Mouse (Mus musculus) MEL (cell line): ENCODE results near the gene Uap1. TPM values are rescaled to one million over a fixed set of nuclear protein-coding genes. Genes with fewer than 3 reads are reported as not detected.

ENCODE experiments used
- DNase-seq: peaks from one replicate; pipeline ENCODE4 v3.0.0; 2011; ENCODE audit warnings: low read depth, low spot score
- H3K27ac ChIP-seq: 2 replicates; pipeline ENCODE4 v1.5.1; 2012; ENCODE audit warnings: low read depth, mild to moderate bottlenecking, control low read depth, low read length, moderate library complexity; ENCODE audit not compliant: control insufficient read depth
- H3K27me3 ChIP-seq, 2 experiments: fragments of 150-350 bp in 1 of 2; sonication (generic) in 1 of 2; 2 replicates each; pipeline ENCODE4 v1.6.1; 2012; ENCODE audit warnings: low read length in 2 of 2, mild to moderate bottlenecking in 2 of 2, improper control_type of control experiment in 1 of 2, moderate library complexity in 1 of 2; ENCODE audit not compliant: insufficient read depth in 2 of 2, control insufficient read depth in 1 of 2
- H3K36me3 ChIP-seq, 2 experiments: 2 replicates each; pipeline ENCODE4 v1.6.1; 2012 to 2014; ENCODE audit warnings: low read length in 2 of 2, improper control_type of control experiment in 1 of 2, inconsistent platforms in 1 of 2, mild to moderate bottlenecking in 1 of 2; ENCODE audit not compliant: insufficient read depth in 2 of 2, control insufficient read depth in 1 of 2
- H3K4me1 ChIP-seq, 2 experiments: fragments of 150-350 bp in 1 of 2; sonication (generic) in 1 of 2; 2 replicates each; pipeline ENCODE4 v1.6.1; 2012; ENCODE audit warnings: low read length in 2 of 2, improper control_type of control experiment in 1 of 2, mild to moderate bottlenecking in 1 of 2; ENCODE audit not compliant: insufficient read depth in 2 of 2, control insufficient read depth in 1 of 2
- H3K4me3 ChIP-seq, 2 experiments: fragments of 150-350 bp in 1 of 2; sonication (generic) in 1 of 2; 2 replicates each; pipeline ENCODE4 v1.5.1; 2012; ENCODE audit warnings: low read depth in 2 of 2, low read length in 2 of 2, mild to moderate bottlenecking in 2 of 2, moderate library complexity in 2 of 2, control low read depth in 1 of 2, improper control_type of control experiment in 1 of 2; ENCODE audit not compliant: control insufficient read depth in 1 of 2, insufficient read depth in 1 of 2
- H3K79me2 ChIP-seq: 2 replicates; pipeline ENCODE4 v1.6.1; 2012; ENCODE audit warnings: mild to moderate bottlenecking, low read length, moderate library complexity; ENCODE audit not compliant: control insufficient read depth, poor library complexity, insufficient read depth
- H3K9ac ChIP-seq: 2 replicates; pipeline ENCODE4 v1.6.1; 2012; ENCODE audit warnings: low read depth, mild to moderate bottlenecking, control low read depth, low read length, moderate library complexity; ENCODE audit not compliant: control insufficient read depth, poor library complexity, severe bottlenecking
- H3K9me3 ChIP-seq: fragments of 150-350 bp; sonication (generic); replicated peaks from 2 replicates; pipeline ENCODE4 v1.6.1; 2012; ENCODE audit warnings: mild to moderate bottlenecking, low read length, improper control_type of control experiment, moderate library complexity; ENCODE audit not compliant: insufficient read depth
- CHD1 ChIP-seq: IDR thresholded peaks from 2 replicates; pipeline ENCODE4 v1.6.1; 2012; ENCODE audit warnings: low read depth, mild to moderate bottlenecking, inconsistent platforms, low read length, improper control_type of control experiment
- CHD2 ChIP-seq: IDR thresholded peaks from 2 replicates; pipeline ENCODE4 v1.6.1; 2011; ENCODE audit warnings: low read length, improper control_type of control experiment
- CTCF ChIP-seq, 3 experiments: IDR thresholded peaks in 2 of 3; conservative IDR thresholded peaks in 1 of 3; 2 replicates each; pipeline ENCODE4 v1.5.1; 2011 to 2012; ENCODE audit warnings: low read length in 3 of 3, low read depth in 2 of 3, mild to moderate bottlenecking in 2 of 3, improper control_type of control experiment in 1 of 3, inconsistent platforms in 1 of 3, mixed read lengths in 1 of 3, moderate library complexity in 1 of 3; ENCODE audit not compliant: control insufficient read depth in 1 of 3, insufficient read depth in 1 of 3, poor library complexity in 1 of 3, severe bottlenecking in 1 of 3
- E2F4 ChIP-seq: IDR thresholded peaks from 2 replicates; pipeline ENCODE4 v1.6.1; 2011; ENCODE audit warnings: low read depth, low read length, improper control_type of control experiment, borderline replicate concordance
- ELF1 ChIP-seq: IDR thresholded peaks from 2 replicates; pipeline ENCODE4 v1.6.1; 2014; ENCODE audit warnings: low read depth, mild to moderate bottlenecking, inconsistent platforms, low read length, improper control_type of control experiment, moderate library complexity
- EP300 ChIP-seq, 2 experiments: IDR thresholded peaks; 2 replicates each; pipeline ENCODE4 v1.6.1; 2011; ENCODE audit warnings: improper control_type of control experiment in 2 of 2, low read length in 2 of 2, low read depth in 1 of 2, mild to moderate bottlenecking in 1 of 2
- ETS1 ChIP-seq: IDR thresholded peaks from 2 replicates; pipeline ENCODE4 v1.6.1; 2012; ENCODE audit warnings: low read depth, mild to moderate bottlenecking, inconsistent platforms, low read length, improper control_type of control experiment, moderate library complexity
- GABPA ChIP-seq: IDR thresholded peaks from 2 replicates; pipeline ENCODE4 v1.6.1; 2012; ENCODE audit warnings: low read depth, mild to moderate bottlenecking, inconsistent platforms, low read length, improper control_type of control experiment, moderate library complexity
- HCFC1 ChIP-seq: IDR thresholded peaks from 2 replicates; pipeline ENCODE4 v1.6.1; 2012; ENCODE audit warnings: low read depth, mild to moderate bottlenecking, inconsistent platforms, low read length, improper control_type of control experiment, moderate library complexity
- JUND ChIP-seq: IDR thresholded peaks from 2 replicates; pipeline ENCODE4 v1.6.1; 2011; ENCODE audit warnings: low read depth, mild to moderate bottlenecking, improper control_type of control experiment, low read length
- KAT2A ChIP-seq: conservative IDR thresholded peaks from 2 replicates; pipeline ENCODE4 v1.6.1; 2012; ENCODE audit warnings: low read depth, low read length, improper control_type of control experiment, inconsistent platforms
- MAFK ChIP-seq: IDR thresholded peaks from 2 replicates; pipeline ENCODE4 v1.6.1; 2011; ENCODE audit warnings: low read depth, mild to moderate bottlenecking, low read length, improper control_type of control experiment, borderline replicate concordance
- MAX ChIP-seq: IDR thresholded peaks from 2 replicates; pipeline ENCODE4 v1.6.1; 2011; ENCODE audit warnings: low read length, improper control_type of control experiment
- MAZ ChIP-seq: IDR thresholded peaks from 2 replicates; pipeline ENCODE4 v1.6.1; 2012; ENCODE audit warnings: low read depth, mild to moderate bottlenecking, inconsistent platforms, low read length, improper control_type of control experiment
- MYC ChIP-seq: IDR thresholded peaks from 2 replicates; pipeline ENCODE4 v1.6.1; 2011; ENCODE audit warnings: low read depth, mild to moderate bottlenecking, low read length, improper control_type of control experiment, moderate library complexity
- NELFE ChIP-seq: IDR thresholded peaks from 2 replicates; pipeline ENCODE4 v1.6.1; 2011; ENCODE audit warnings: low read depth, low read length, improper control_type of control experiment
- NRF1 ChIP-seq: IDR thresholded peaks from 2 replicates; pipeline ENCODE4 v1.6.1; 2014; ENCODE audit warnings: low read depth, mild to moderate bottlenecking, inconsistent platforms, low read length, improper control_type of control experiment, moderate library complexity; ENCODE audit not compliant: poor library complexity, insufficient read depth, severe bottlenecking
- POLR2A ChIP-seq, 2 experiments: IDR thresholded peaks; 2 replicates each; pipeline ENCODE4 v1.6.1; 2011 to 2012; ENCODE audit warnings: low read length in 2 of 2, mild to moderate bottlenecking in 2 of 2, control low read depth in 1 of 2, improper control_type of control experiment in 1 of 2, low read depth in 1 of 2, moderate library complexity in 1 of 2; ENCODE audit not compliant: control insufficient read depth in 1 of 2, insufficient read depth in 1 of 2, poor library complexity in 1 of 2
- POLR2AphosphoS2 ChIP-seq: IDR thresholded peaks from 2 replicates; pipeline ENCODE4 v1.6.1; 2011; ENCODE audit warnings: low read length, improper control_type of control experiment
- POLR2AphosphoS5 ChIP-seq: IDR thresholded peaks from 2 replicates; pipeline ENCODE4 v1.6.1; 2012; ENCODE audit warnings: low read depth, borderline replicate concordance, mild to moderate bottlenecking, inconsistent platforms, low read length, moderate library complexity, mixed read lengths
- RAD21 ChIP-seq: IDR thresholded peaks from 2 replicates; pipeline ENCODE4 v1.6.1; 2011; ENCODE audit warnings: mild to moderate bottlenecking, low read depth, low read length, improper control_type of control experiment
- RCOR1 ChIP-seq: IDR thresholded peaks from 2 replicates; pipeline ENCODE4 v1.6.1; 2012; ENCODE audit warnings: low read depth, mild to moderate bottlenecking, inconsistent platforms, low read length, improper control_type of control experiment
- SIN3A ChIP-seq: IDR thresholded peaks from 2 replicates; pipeline ENCODE4 v1.6.1; 2012; ENCODE audit warnings: low read length, improper control_type of control experiment, inconsistent platforms
- SMC3 ChIP-seq: IDR thresholded peaks from 2 replicates; pipeline ENCODE4 v1.6.1; 2011; ENCODE audit warnings: low read depth, low read length, improper control_type of control experiment
- TAL1 ChIP-seq: IDR thresholded peaks from 2 replicates; pipeline ENCODE4 v1.6.1; 2012; ENCODE audit warnings: mild to moderate bottlenecking, inconsistent platforms, low read length, moderate library complexity, mixed read lengths
- TBP ChIP-seq: IDR thresholded peaks from 2 replicates; pipeline ENCODE4 v1.8.0; 2011; ENCODE audit warnings: low read depth, low read length, improper control_type of control experiment
- TCF12 ChIP-seq: IDR thresholded peaks from 2 replicates; pipeline ENCODE4 v1.6.1; 2014; ENCODE audit warnings: low read depth, mild to moderate bottlenecking, inconsistent platforms, low read length, improper control_type of control experiment, moderate library complexity
- UBTF ChIP-seq: IDR thresholded peaks from 2 replicates; pipeline ENCODE4 v1.6.1; 2012; ENCODE audit warnings: low read depth, mild to moderate bottlenecking, inconsistent platforms, low read length, improper control_type of control experiment, moderate library complexity, borderline replicate concordance; ENCODE audit not compliant: insufficient read depth
- USF1 ChIP-seq: IDR thresholded peaks from 2 replicates; pipeline ENCODE4 v1.6.1; 2014; ENCODE audit warnings: low read depth, mild to moderate bottlenecking, inconsistent platforms, low read length, improper control_type of control experiment, moderate library complexity
- USF2 ChIP-seq, 2 experiments: IDR thresholded peaks; 2 replicates each; pipeline ENCODE4 v1.6.1; 2011 to 2012; ENCODE audit warnings: improper control_type of control experiment in 2 of 2, low read length in 2 of 2, borderline replicate concordance in 1 of 2, inconsistent platforms in 1 of 2, low read depth in 1 of 2, mild to moderate bottlenecking in 1 of 2; ENCODE audit not compliant: insufficient read depth in 1 of 2
- ZKSCAN1 ChIP-seq: IDR thresholded peaks from 2 replicates; pipeline ENCODE4 v1.6.1; 2012; ENCODE audit warnings: low read depth, mild to moderate bottlenecking, inconsistent platforms, low read length, improper control_type of control experiment, moderate library complexity
- ZMIZ1 ChIP-seq: IDR thresholded peaks from 2 replicates; pipeline ENCODE4 v1.6.1; 2012; ENCODE audit warnings: low read depth, mild to moderate bottlenecking, inconsistent platforms, low read length, improper control_type of control experiment, moderate library complexity
- ZNF384 ChIP-seq: IDR thresholded peaks from 2 replicates; pipeline ENCODE4 v1.6.1; 2012; ENCODE audit warnings: low read depth, mild to moderate bottlenecking, inconsistent platforms, low read length, improper control_type of control experiment
- polyA plus RNA-seq, 2 experiments: library from polyadenylated mRNA; stranded (reverse) in 1 of 2; unstranded in 1 of 2; fragments of >175 nt in 1 of 2; fragments of >200 nt in 1 of 2; gene quantifications; 2 replicates each; pipeline versions ENCODE4 v1.2.1 to v1.2.4; 2012; ENCODE audit warnings: low replicate concordance in 2 of 2, low read depth in 1 of 2; ENCODE audit not compliant: insufficient read length in 2 of 2, insufficient read depth in 1 of 2, missing spikeins in 1 of 2
- total RNA-seq: library from RNA; depleted of rRNA; stranded (reverse); fragments of 300-350 nt; gene quantifications from 2 replicates; pipeline ENCODE4 v1.2.3, GENCODE M21; 2012

Gene Uap1
- total and polyA plus RNA-seq, 3 experiments = 74.5 to 80.8 TPM; not detected in 1

- Histone ChIP-seq H3K4me1 (peaks cover 27 to 36% of the 10 kb centered on the region in 2 experiments), H3K79me2 (peaks cover 8% of the 10 kb centered on the region), H3K36me3 (peaks cover 46 to 61% of the 10 kb centered on the region in 2 experiments), H3K9ac (peak overlapping the region; percentile 24; the same call in 1 of the 2 replicates), H3K9me3 (no peaks in the 10 kb centered on the region), H3K4me3 (no peak overlapping the region), H3K27me3 (no peaks in the 10 kb centered on the region), H3K27ac (peak overlapping the region; percentile 66)
- peak; percentile 50 for DNase-seq
- TF ChIP-seq EP300 (IDR thresholded peaks at IDR 0.05; ENCODE audit: low read depth in 1 of 2, low read length in 2 of 2) = peak in 1 of 2 experiments; percentile 14; a peak in 1 of 4 replicates
- TF ChIP-seq NRF1 = no peak
- TF ChIP-seq TAL1 = no peak
- TF ChIP-seq NELFE = no peak
- no peak for TF ChIP-seq CHD2
- TF ChIP-seq RAD21 = no peak
- 0 out of 2 replicates have a peak, but pooled peaks have one; percentile 31 for TF ChIP-seq TBP
- no peak for TF ChIP-seq HCFC1
- no peak for TF ChIP-seq GABPA
- TF ChIP-seq POLR2AphosphoS5 = no peak
- no peak for TF ChIP-seq E2F4
- no peak for TF ChIP-seq USF1
- TF ChIP-seq ELF1 = 0 out of 2 replicates have a peak, but pooled peaks have one; percentile 8
- TF ChIP-seq ZNF384 = no peak
- no peak for TF ChIP-seq JUND
- no peak for TF ChIP-seq MAFK
- TF ChIP-seq MAX = no peak
- no peak for TF ChIP-seq MYC
- no peak for TF ChIP-seq POLR2AphosphoS2
- no peak for TF ChIP-seq KAT2A
- no peak for TF ChIP-seq ETS1
- no peak for TF ChIP-seq MAZ
- no peak for TF ChIP-seq ZMIZ1
- TF ChIP-seq UBTF = no peak
- TF ChIP-seq USF2 (IDR thresholded peaks at IDR 0.05; ENCODE audit: borderline replicate concordance in 1 of 2, insufficient read depth in 1 of 2, low read depth in 1 of 2, low read length in 2 of 2) = no peak
- no peak for TF ChIP-seq ZKSCAN1
- no peak for TF ChIP-seq SIN3A
- TF ChIP-seq RCOR1 = no peak
- no peak for TF ChIP-seq SMC3
- no peak for TF ChIP-seq CTCF (IDR thresholded peaks at IDR 0.05 in 2 of 3, conservative IDR thresholded peaks at IDR 0.05 in 1 of 3; ENCODE audit: control insufficient read depth in 1 of 3, insufficient read depth in 1 of 3, low read depth in 2 of 3, low read length in 3 of 3, poor library complexity in 1 of 3, severe bottlenecking in 1 of 3)
- TF ChIP-seq TCF12 = 0 out of 2 replicates have a peak, but pooled peaks have one; percentile 6
- TF ChIP-seq CHD1 = no peak
- TF ChIP-seq POLR2A (IDR thresholded peaks at IDR 0.05; ENCODE audit: control insufficient read depth in 1 of 2, insufficient read depth in 1 of 2, low read depth in 1 of 2, low read length in 2 of 2, poor library complexity in 1 of 2) = no peak
Observed at GRCm38 (mm10) chr1:170161852-170162251, 12.9 kb downstream of the Uap1 start.
